Mouse (Mus musculus): Measurements from ENCODE around the gene Usmg5. TPM values are rescaled to one million over a fixed set of nuclear protein-coding genes. Genes with fewer than 3 reads are reported as not detected.

Usmg5 gene
- polyA plus RNA-seq, 1 experiment from 2014 or later = 1,421 TPM

GRCm38 (mm10) chr19:47046343-47046742 is 44.1 kb downstream of the Usmg5 start:
- Histone ChIP-seq H3K27ac (ENCODE audit: low read depth, low read length) (no peak overlapping the region), H3K27me3 (replicated peaks; ENCODE audit: control insufficient read depth, insufficient read depth, low read length) (no peaks in the 10 kb centered on the region), H3K9ac (ENCODE audit: low read depth, low read length) (no peak overlapping the region), H3K9me3 (ENCODE audit: control insufficient read depth, low read length) (no peaks in the 10 kb centered on the region), H3K36me3 (ENCODE audit: control insufficient read depth, insufficient read depth, low read length) (peaks cover 2% of the 10 kb centered on the region; the same call in 1 of the 2 replicates), H3K4me2 (ENCODE audit: low read length) (no peak overlapping the region), H3K4me1 (ENCODE audit: control insufficient read depth, insufficient read depth, low read depth, low read length) (peaks cover 12% of the 10 kb centered on the region), H3K4me3 (ENCODE audit: low read length) (no peak overlapping the region)
- ATAC-seq = no peak
- WGBS = 94% methylated on average over 1 of the region's 1 CpGs

- WGBS = 91% methylated on average over 3 of the region's 3 CpGs
- Histone ChIP-seq H3K27me3 (replicated peaks; ENCODE audit: control insufficient read depth, insufficient read depth, low read length) (no peaks in the 10 kb centered on the region), H3K9ac (ENCODE audit: low read depth, low read length) (no peak overlapping the region), H3K4me2 (ENCODE audit: low read length) (no peak overlapping the region), H3K9me3 (ENCODE audit: control insufficient read depth, low read length) (no peaks in the 10 kb centered on the region), H3K4me1 (ENCODE audit: control insufficient read depth, insufficient read depth, low read depth, low read length) (no peaks in the 10 kb centered on the region), H3K27ac (ENCODE audit: low read depth, low read length) (no peak overlapping the region), H3K36me3 (ENCODE audit: control insufficient read depth, insufficient read depth, low read length) (peaks cover 11% of the 10 kb centered on the region), H3K4me3 (ENCODE audit: low read length) (no peak overlapping the region)
- no peak for ATAC-seq
These were observed 46.8 kb downstream of the Usmg5 start for GRCm38 (mm10) chr19:47043608-47044007.

- Histone ChIP-seq H3K4me1 (ENCODE audit: control insufficient read depth, insufficient read depth, low read depth, low read length) (no peaks in the 10 kb centered on the region), H3K27me3 (replicated peaks; ENCODE audit: control insufficient read depth, insufficient read depth, low read length) (no peaks in the 10 kb centered on the region), H3K4me2 (ENCODE audit: low read length) (no peak overlapping the region), H3K9ac (ENCODE audit: low read depth, low read length) (no peak overlapping the region), H3K9me3 (ENCODE audit: control insufficient read depth, low read length) (no peaks in the 10 kb centered on the region), H3K4me3 (ENCODE audit: low read length) (no peak overlapping the region), H3K36me3 (ENCODE audit: control insufficient read depth, insufficient read depth, low read length) (peaks cover 14% of the 10 kb centered on the region), H3K27ac (ENCODE audit: low read depth, low read length) (no peak overlapping the region)
- 87% methylated on average over 3 of the region's 3 CpGs for WGBS
- ATAC-seq = no peak
These were observed 49.5 kb downstream of the Usmg5 start for GRCm38 (mm10) chr19:47040720-47041473.

- 86% methylated on average over 3 of the region's 3 CpGs for WGBS
- H3K4me1 ChIP-seq (ENCODE audit: control insufficient read depth, insufficient read depth, low read depth, low read length) = no peaks in the 10 kb centered on the region
These were observed 53.9 kb downstream of the Usmg5 start for GRCm38 (mm10) chr19:47036596-47036995.

GRCm38 (mm10) chr19:47034916-47035315 is 55.5 kb downstream of the Usmg5 start:
- no peaks in the 10 kb centered on the region for H3K4me1 ChIP-seq (ENCODE audit: control insufficient read depth, insufficient read depth, low read depth, low read length)
- H3K27me3 ChIP-seq (replicated peaks; ENCODE audit: control insufficient read depth, insufficient read depth, low read length) = no peaks in the 10 kb centered on the region
- ATAC-seq = no peak
- no peak overlapping the region for H3K9ac ChIP-seq (ENCODE audit: low read depth, low read length)
- H3K9me3 ChIP-seq (ENCODE audit: control insufficient read depth, low read length) = no peaks in the 10 kb centered on the region
- no peak overlapping the region for H3K4me2 ChIP-seq (ENCODE audit: low read length)
- H3K27ac ChIP-seq (ENCODE audit: low read depth, low read length) = no peak overlapping the region
- WGBS = 94% methylated on average over 4 of the region's 4 CpGs
- H3K36me3 ChIP-seq (ENCODE audit: control insufficient read depth, insufficient read depth, low read length) = peaks cover 24% of the 10 kb centered on the region
- H3K4me3 ChIP-seq (ENCODE audit: low read length) = no peak overlapping the region

More at GRCm38 (mm10) chr19:47036596-47036995, 53.9 kb downstream of the Usmg5 start:
- no peak for ATAC-seq
- no peaks in the 10 kb centered on the region for H3K27me3 ChIP-seq (replicated peaks; ENCODE audit: control insufficient read depth, insufficient read depth, low read length)
- H3K4me2 ChIP-seq (ENCODE audit: low read length) = no peak overlapping the region
- no peak overlapping the region for H3K27ac ChIP-seq (ENCODE audit: low read depth, low read length)
- no peak overlapping the region for H3K9ac ChIP-seq (ENCODE audit: low read depth, low read length)
- no peaks in the 10 kb centered on the region for H3K9me3 ChIP-seq (ENCODE audit: control insufficient read depth, low read length)
- no peak overlapping the region for H3K4me3 ChIP-seq (ENCODE audit: low read length)
- H3K36me3 ChIP-seq (ENCODE audit: control insufficient read depth, insufficient read depth, low read length) = peaks cover 27% of the 10 kb centered on the region

Other genes with a start within 250 kb of the Usmg5 start
- 413 and 454 TPM in 2 replicates for gene Ina, start 75.9 kb downstream of the Usmg5 start, polyA plus RNA-seq (2015; fragmentation: Nextera tagmentation; extraction: Ambion mirVana)
- gene Nt5c2, start 75.5 kb downstream of the Usmg5 start, polyA plus RNA-seq (2015; fragmentation: Nextera tagmentation; extraction: Ambion mirVana) = 77.6 and 80.6 TPM in 2 replicates
- 26.8 and 30.2 TPM in 2 replicates for gene Pcgf6, start 39.7 kb downstream of the Usmg5 start, polyA plus RNA-seq (2015; fragmentation: Nextera tagmentation; extraction: Ambion mirVana)
- 4.4 and 4.9 TPM in 2 replicates for gene Taf5, start 22.9 kb downstream of the Usmg5 start, polyA plus RNA-seq (2015; fragmentation: Nextera tagmentation; extraction: Ambion mirVana)
- 4.4 and 5.0 TPM in 2 replicates for gene Pdcd11, start 121 bp upstream of the Usmg5 start, polyA plus RNA-seq (2015; fragmentation: Nextera tagmentation; extraction: Ambion mirVana)
- 1.8 and 1.9 TPM in 2 replicates for gene Calhm2, start 47.6 kb upstream of the Usmg5 start, polyA plus RNA-seq (2015; fragmentation: Nextera tagmentation; extraction: Ambion mirVana)
- gene Calhm1, start 53.6 kb upstream of the Usmg5 start, polyA plus RNA-seq (2015; fragmentation: Nextera tagmentation; extraction: Ambion mirVana) = not detected in 2 replicates
- gene Calhm3, start 67.1 kb upstream of the Usmg5 start, polyA plus RNA-seq (2015; fragmentation: Nextera tagmentation; extraction: Ambion mirVana) = 0.15 TPM in 1 of 2 replicates, not detected in the other
- 15.0 and 16.0 TPM in 2 replicates for gene Neurl1a, start 88.2 kb upstream of the Usmg5 start, polyA plus RNA-seq (2015; fragmentation: Nextera tagmentation; extraction: Ambion mirVana)

All from hindbrain, embryonic 16.5 days (tissue).